In genomic region chr5:113954421-113954820, GRCm38 (mm10) we compare ENCODE assay signal across 8 mouse cellular contexts. TPM values are rescaled to one million over a fixed set of nuclear protein-coding genes. Genes with fewer than 3 reads are reported as not detected.
DNase-seq lines count a peak whose midpoint lies in the region; ATAC-seq and TF ChIP-seq lines count a peak whose summit lies in the region.

No protein-coding gene starts in this region.

- no peak overlapping the region for H3K4me2 ChIP-seq in forebrain, embryonic 11.5 days (ENCODE audit: low read depth, low read length, severe bottlenecking)
- 0 out of 2 replicates have a peak overlapping the region, but pooled peaks have one; percentile 24 for H3K4me2 ChIP-seq in heart, embryonic 15.5 days

- H3K4me3 ChIP-seq in forebrain, embryonic 11.5 days (ENCODE audit: low read depth, low read length): no peak overlapping the region
- H3K4me3 ChIP-seq in heart, embryonic 15.5 days: no peak overlapping the region
- no peak overlapping the region for H3K4me3 ChIP-seq in olfactory bulb, adult 2 months (ENCODE audit: insufficient read depth, low read depth, low read length)

- 16% methylated on average over 7 of the region's 7 CpGs for WGBS in forebrain, embryonic 11.5 days
- 5% methylated on average over 7 of the region's 7 CpGs for WGBS in heart, embryonic 15.5 days
- 11% methylated on average over 7 of the region's 7 CpGs for WGBS in olfactory bulb, adult 2 months

- peak; percentile 98 for TF ChIP-seq CTCF in brain, embryonic 14.5 days (IDR thresholded peaks at IDR 0.05; ENCODE audit: borderline replicate concordance, extremely low read depth, insufficient read depth, insufficient read length)
- peak; percentile 84 for TF ChIP-seq CTCF in olfactory bulb, adult 2 months (IDR thresholded peaks at IDR 0.05; ENCODE audit: insufficient read depth, low read depth, low read length)

- H3K9me3 ChIP-seq in forebrain, embryonic 11.5 days (ENCODE audit: control insufficient read depth, low read length): no peaks in the 10 kb centered on the region
- no peaks in the 10 kb centered on the region for H3K9me3 ChIP-seq in heart, embryonic 15.5 days (replicated peaks)

- H3K4me1 ChIP-seq in forebrain, embryonic 11.5 days (replicated peaks; ENCODE audit: control insufficient read depth, insufficient read depth, low read length): peaks cover 4% of the 10 kb centered on the region; the same call in 1 of the 2 replicates
- peaks cover 46% of the 10 kb centered on the region for H3K4me1 ChIP-seq in heart, embryonic 15.5 days (replicated peaks)
- H3K4me1 ChIP-seq in olfactory bulb, adult 2 months (ENCODE audit: control insufficient read depth, insufficient read depth, low read length): peaks cover 10% of the 10 kb centered on the region

- no peaks in the 10 kb centered on the region for H3K27me3 ChIP-seq in forebrain, embryonic 11.5 days (ENCODE audit: control insufficient read depth, insufficient read depth, low read length)
- H3K27me3 ChIP-seq in heart, embryonic 15.5 days: no peaks in the 10 kb centered on the region

- no peak overlapping the region for H3K9ac ChIP-seq in forebrain, embryonic 11.5 days (ENCODE audit: low read length)
- H3K9ac ChIP-seq in heart, embryonic 15.5 days: no peak overlapping the region

- TF ChIP-seq POLR2A in brain, embryonic 14.5 days (IDR thresholded peaks at IDR 0.05; ENCODE audit: borderline replicate concordance, extremely low read depth, insufficient read depth, insufficient read length, poor library complexity, severe bottlenecking): no peak
- no peak for TF ChIP-seq POLR2A in olfactory bulb, adult 2 months (IDR thresholded peaks at IDR 0.05; ENCODE audit: insufficient read depth, low read depth, low read length)

- no peaks in the 10 kb centered on the region for H3K36me3 ChIP-seq in forebrain, embryonic 11.5 days (ENCODE audit: control insufficient read depth, insufficient read depth, low read length)
- H3K36me3 ChIP-seq in heart, embryonic 15.5 days: peaks cover 34% of the 10 kb centered on the region

- ATAC-seq in forebrain, embryonic 11.5 days (replicated peaks; ENCODE audit: low FRiP score): no peak
- ATAC-seq in heart, embryonic 15.5 days (replicated peaks; ENCODE audit: insufficient number of reproducible peaks, insufficient read depth, low FRiP score, low read depth): peak; percentile 40

- peak; percentile 62 to 73 for DNase-seq in CD8-positive naive resting alpha-beta T cell, adult 2 months (ENCODE audit: low read depth in 2 of 2, low spot score in 2 of 2)
- DNase-seq in brain, embryonic 14.5 days (ENCODE audit: low read depth): peak; percentile 89
- peak; percentile 89 for DNase-seq in forebrain, embryonic 11.5 days (ENCODE audit: low spot score)
- DNase-seq in kidney, postnatal 4 days: peak; percentile 91
- DNase-seq in lung, adult 18-20 months: peak; percentile 80 to 86
- peak; percentile 75 for DNase-seq in thymus, postnatal 0 days (ENCODE audit: low spot score)

- no peak overlapping the region for H3K27ac ChIP-seq in forebrain, embryonic 11.5 days (ENCODE audit: low read depth, low read length)
- peak overlapping the region; percentile 80 for H3K27ac ChIP-seq in heart, embryonic 15.5 days
- H3K27ac ChIP-seq in olfactory bulb, adult 2 months (ENCODE audit: insufficient read depth, low read depth, low read length): no peak overlapping the region

RNA-seq across cellular contexts. Expression of gene Ssh1, which starts 39.3 kb away (rescaled TPM):
- 12.2 and 19.2 TPM in 2 replicates for polyA plus RNA-seq in brain, embryonic 14.5 days (2012; rRNA removed)
- polyA plus RNA-seq in forebrain, embryonic 11.5 days (2014; fragmentation: Nextera tagmentation; extraction: Ambion mirVana): 25.7 and 28.7 TPM in 2 replicates
- polyA plus RNA-seq in heart, embryonic 15.5 days (2015; fragmentation: Nextera tagmentation; extraction: Ambion mirVana): 9.0 and 11.7 TPM in 2 replicates
- polyA plus RNA-seq in olfactory bulb, adult 2 months (2012; ENCODE audit: insufficient read depth, insufficient read length, low replicate concordance, missing spikeins): not detected in 2 replicates
- 4.2 and 4.4 TPM in 2 replicates for polyA plus RNA-seq in thymus, postnatal 0 days (2015; fragmentation: Nextera tagmentation; extraction: Ambion mirVana)

RNA-seq across cellular contexts. Expression of gene Coro1c, which starts 45.9 kb away (rescaled TPM):
- 136 and 202 TPM in 2 replicates for polyA plus RNA-seq in brain, embryonic 14.5 days (2012; rRNA removed)
- 231 and 246 TPM in 2 replicates for polyA plus RNA-seq in forebrain, embryonic 11.5 days (2014; fragmentation: Nextera tagmentation; extraction: Ambion mirVana)
- polyA plus RNA-seq in heart, embryonic 15.5 days (2015; fragmentation: Nextera tagmentation; extraction: Ambion mirVana): 72.7 and 95.4 TPM in 2 replicates
- polyA plus RNA-seq in olfactory bulb, adult 2 months (2012; ENCODE audit: insufficient read depth, insufficient read length, low replicate concordance, missing spikeins): not detected in 2 replicates
- polyA plus RNA-seq in thymus, postnatal 0 days (2015; fragmentation: Nextera tagmentation; extraction: Ambion mirVana): 71.3 and 75.3 TPM in 2 replicates

RNA-seq across cellular contexts. Expression of gene Dao, which starts 49.1 kb away (rescaled TPM):
- not detected in 2 replicates for polyA plus RNA-seq in brain, embryonic 14.5 days (2012; rRNA removed)
- not detected in 2 replicates for polyA plus RNA-seq in forebrain, embryonic 11.5 days (2014; fragmentation: Nextera tagmentation; extraction: Ambion mirVana)
- not detected in 2 replicates for polyA plus RNA-seq in heart, embryonic 15.5 days (2015; fragmentation: Nextera tagmentation; extraction: Ambion mirVana)
- polyA plus RNA-seq in olfactory bulb, adult 2 months (2012; ENCODE audit: insufficient read depth, insufficient read length, low replicate concordance, missing spikeins): not detected in 2 replicates
- 0.08 and 0.16 TPM in 2 replicates for polyA plus RNA-seq in thymus, postnatal 0 days (2015; fragmentation: Nextera tagmentation; extraction: Ambion mirVana)
